Mouse (Mus musculus) spleen, adult 10 weeks (tissue): ENCODE results near the gene 1810055G02Rik. TPM values are rescaled to one million over a fixed set of nuclear protein-coding genes. Genes with fewer than 3 reads are reported as not detected.

Experiments
- polyA plus RNA-seq: library from polyadenylated mRNA; stranded (reverse); fragments of 350-450 nt; fragmentation: Illumina TruSeq; extraction: RNeasy Lipid Tissue Mini Kit (QIAGEN cat#74804); gene quantifications from one replicate; pipeline ENCODE4 v1.2.3, GENCODE M21; 2015; ENCODE audit warnings: low replicate concordance; ENCODE audit not compliant: insufficient read depth

1810055G02Rik gene
- 3.9 TPM for polyA plus RNA-seq

GRCm38 (mm10) chr19:3708078-3709012 lies at the start of gene 1810055G02Rik:
TSS of gene 1810055G02Rik (plus strand) at chr19:3708293.

GRCm38 (mm10) chr19:3686215-3686894 lies 21.7 kb upstream of the 1810055G02Rik start, which contains the start of gene Lrp5:
TSS of gene Lrp5 (minus strand) at chr19:3686564.

GRCm38 (mm10) chr19:3767276-3767780 lies 59.2 kb downstream of the 1810055G02Rik start, which contains the start of gene Kmt5b:
TSS of gene Kmt5b (plus strand) at chr19:3767421.

Other genes with a start within 250 kb of the 1810055G02Rik start
- 113 TPM for gene Ppp6r3, start 132.5 kb upstream of the 1810055G02Rik start, polyA plus RNA-seq
- gene Lrp5, start 21.7 kb upstream of the 1810055G02Rik start, polyA plus RNA-seq, result 3.2 TPM
- gene Kmt5b, start 59.1 kb downstream of the 1810055G02Rik start, polyA plus RNA-seq, result 79.8 TPM
- gene Chka, start 143.5 kb downstream of the 1810055G02Rik start, polyA plus RNA-seq, result 68.8 TPM
- 55.5 TPM for gene Tcirg1, start 198.8 kb downstream of the 1810055G02Rik start, polyA plus RNA-seq
- gene Ndufs8, start 204.5 kb downstream of the 1810055G02Rik start, polyA plus RNA-seq, result 42.9 TPM
- gene Aldh3b1, start 221.5 kb downstream of the 1810055G02Rik start, polyA plus RNA-seq, result 10.8 TPM
- 210 TPM for gene Unc93b1, start 226.9 kb downstream of the 1810055G02Rik start, polyA plus RNA-seq